Mouse (Mus musculus): Measurements from ENCODE around the gene Clnk. TPM values are rescaled to one million over a fixed set of nuclear protein-coding genes. Genes with fewer than 3 reads are reported as not detected.
"Not testable (repeated sequence)": the region's sequence is repeated elsewhere in the genome, so short reads cannot be mapped to it uniquely, and the experiment has no call there.

The Clnk gene
- polyA plus RNA-seq (2012; ENCODE audit: insufficient read depth, insufficient read length, low replicate concordance, missing spikeins): not detected in 2 replicates

DNA sequence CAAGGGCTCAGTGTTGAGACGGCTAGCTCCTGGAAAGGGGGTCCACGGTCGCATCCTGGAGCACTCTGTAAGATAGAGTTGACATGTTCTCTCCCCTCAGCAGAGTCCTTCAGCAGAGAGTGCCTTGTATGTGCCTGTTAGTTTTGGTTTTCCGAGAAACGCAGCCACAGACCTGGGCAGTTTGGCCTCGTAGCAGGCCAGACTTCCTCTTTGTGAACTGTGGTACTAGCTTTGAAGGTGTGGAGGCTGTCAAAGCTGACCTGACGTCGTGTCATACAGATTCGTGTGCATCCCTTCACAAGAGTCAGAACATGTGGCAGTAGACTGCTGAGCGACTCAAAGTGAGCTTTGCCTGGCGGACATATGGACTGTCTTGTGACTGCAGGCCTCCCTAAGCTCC lies at the start of gene Clnk:
Gene Clnk (minus strand): TSS at position 191 of the 400 bp plus-strand sequence.
- Histone ChIP-seq H3K4me1 (ENCODE audit: control insufficient read depth, insufficient read depth, low read length) (peaks cover 2% of the 10 kb centered on the region; the same call in 1 of the 2 replicates), H3K27ac (ENCODE audit: insufficient read depth, low read depth, low read length) (no peak within 1 kb of the TSS), H3K4me3 (ENCODE audit: insufficient read depth, low read depth, low read length) (no peak within 1 kb of the TSS)
- no peak for TF ChIP-seq POLR2A (IDR thresholded peaks at IDR 0.05; ENCODE audit: insufficient read depth, low read depth, low read length)
- no peak for TF ChIP-seq CTCF (IDR thresholded peaks at IDR 0.05; ENCODE audit: insufficient read depth, low read depth, low read length)
- WGBS: 95% methylated on average over 11 of the region's 11 CpGs

DNA sequence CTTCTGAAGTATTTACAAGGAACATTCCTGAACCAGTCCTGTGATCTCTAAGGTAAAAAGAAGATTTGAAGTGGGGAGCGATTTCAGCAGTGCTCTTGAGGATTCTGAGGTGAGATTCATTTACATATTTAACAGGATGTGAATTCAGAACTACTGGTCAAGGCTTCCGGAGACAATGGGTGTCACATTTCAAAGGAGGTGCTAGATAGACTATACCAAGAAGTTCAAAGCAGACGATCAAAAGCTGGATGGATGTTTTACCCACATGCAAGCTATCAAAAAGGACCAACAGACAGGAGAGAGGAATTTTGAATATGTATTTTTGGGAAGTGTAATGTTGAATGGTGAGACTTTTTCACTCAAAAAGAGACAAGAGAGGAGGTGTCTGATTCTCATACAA lies 28.7 kb upstream of the Clnk start:
- no peaks in the 10 kb centered on the region for H3K4me1 ChIP-seq (ENCODE audit: control insufficient read depth, insufficient read depth, low read length)
- no peak overlapping the region for H3K27ac ChIP-seq (ENCODE audit: insufficient read depth, low read depth, low read length)
- WGBS: 69% methylated on average over 3 of the region's 3 CpGs
- TF ChIP-seq CTCF (IDR thresholded peaks at IDR 0.05; ENCODE audit: insufficient read depth, low read depth, low read length): no peak
- H3K4me3 ChIP-seq (ENCODE audit: insufficient read depth, low read depth, low read length): no peak overlapping the region

DNA sequence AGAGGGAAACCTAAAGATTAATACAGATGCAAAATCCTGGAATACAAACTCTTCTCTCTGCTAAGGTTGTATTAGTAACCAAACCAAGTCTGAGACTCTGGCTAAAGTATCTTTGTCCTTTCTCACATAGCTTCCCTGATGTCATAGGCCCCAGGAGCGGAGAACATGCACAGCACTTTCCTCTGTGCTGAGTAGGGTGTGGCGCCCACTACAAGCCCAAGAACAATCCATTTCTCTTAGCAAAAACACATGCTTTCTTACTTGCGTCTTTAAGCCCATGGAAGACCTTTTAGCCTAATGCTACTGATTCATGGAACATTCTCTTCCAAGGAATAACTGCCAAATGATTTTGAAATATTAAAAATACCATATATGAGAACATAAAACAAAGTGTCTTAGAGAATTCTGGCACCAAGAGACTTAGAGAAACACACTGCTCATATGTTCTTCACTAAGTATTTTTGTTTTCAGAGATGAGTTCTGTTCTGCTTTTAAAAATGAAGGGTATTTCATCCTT lies 28.0 kb upstream of the Clnk start:
- TF ChIP-seq CTCF (IDR thresholded peaks at IDR 0.05; ENCODE audit: insufficient read depth, low read depth, low read length) (no peak), POLR2A (IDR thresholded peaks at IDR 0.05; ENCODE audit: insufficient read depth, low read depth, low read length) (no peak)
- no peak overlapping the region for H3K4me3 ChIP-seq (ENCODE audit: insufficient read depth, low read depth, low read length)
- H3K27ac ChIP-seq (ENCODE audit: insufficient read depth, low read depth, low read length): no peak overlapping the region
- WGBS: 99% methylated on average over 3 of the region's 3 CpGs
- H3K4me1 ChIP-seq (ENCODE audit: control insufficient read depth, insufficient read depth, low read length): no peaks in the 10 kb centered on the region

DNA sequence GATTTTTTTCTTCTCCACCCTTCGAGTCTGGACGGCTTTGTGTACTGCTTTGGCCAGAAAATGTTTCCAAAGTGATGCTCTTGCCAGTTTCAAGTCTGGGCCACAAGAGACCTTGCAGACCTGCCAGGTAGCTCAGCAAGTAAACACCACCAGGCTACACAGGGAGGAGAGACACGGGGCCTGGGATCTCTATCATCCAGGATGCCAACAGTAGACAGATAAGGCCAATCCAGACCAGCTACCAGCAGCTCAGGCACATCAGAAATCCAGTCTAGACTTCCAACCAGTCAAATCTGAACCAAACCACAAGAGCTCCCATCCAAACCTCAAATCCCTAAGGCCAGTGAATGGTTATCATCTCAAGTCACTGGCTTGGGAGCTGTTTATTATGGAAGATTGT lies 26.3 kb upstream of the Clnk start:
- no peaks in the 10 kb centered on the region for H3K4me1 ChIP-seq (ENCODE audit: control insufficient read depth, insufficient read depth, low read length)
- no peak overlapping the region for H3K4me3 ChIP-seq (ENCODE audit: insufficient read depth, low read depth, low read length)
- 51% methylated on average over 3 of the region's 3 CpGs for whole genome bisulfite sequencing
- TF ChIP-seq CTCF (IDR thresholded peaks at IDR 0.05; ENCODE audit: insufficient read depth, low read depth, low read length): no peak
- no peak for TF ChIP-seq POLR2A (IDR thresholded peaks at IDR 0.05; ENCODE audit: insufficient read depth, low read depth, low read length)
- H3K27ac ChIP-seq (ENCODE audit: insufficient read depth, low read depth, low read length): no peak overlapping the region

DNA sequence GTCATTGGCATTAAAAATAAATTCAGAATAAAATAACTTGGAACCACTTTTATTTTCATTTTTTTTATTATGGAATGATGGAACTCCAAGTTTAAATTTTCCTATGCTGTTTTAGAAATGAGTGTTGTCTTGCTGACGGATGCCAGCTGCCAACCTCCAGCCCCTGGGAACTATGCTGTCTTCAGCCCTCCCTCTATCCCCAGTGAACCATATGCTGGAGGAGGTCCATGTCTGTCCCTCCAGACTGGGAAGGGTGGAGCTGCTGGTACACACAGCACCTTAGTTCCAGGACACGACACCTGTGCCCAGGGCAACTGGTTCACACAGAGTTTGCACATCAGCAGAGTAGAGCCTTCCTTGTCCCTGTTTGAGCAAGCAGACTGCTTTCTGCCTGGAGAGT lies 22.4 kb upstream of the Clnk start:
- TF ChIP-seq CTCF (IDR thresholded peaks at IDR 0.05; ENCODE audit: insufficient read depth, low read depth, low read length): no peak
- TF ChIP-seq POLR2A (IDR thresholded peaks at IDR 0.05; ENCODE audit: insufficient read depth, low read depth, low read length): no peak
- Histone ChIP-seq H3K27ac (ENCODE audit: insufficient read depth, low read depth, low read length) (no peak overlapping the region), H3K4me3 (ENCODE audit: insufficient read depth, low read depth, low read length) (no peak overlapping the region), H3K4me1 (ENCODE audit: control insufficient read depth, insufficient read depth, low read length) (no peaks in the 10 kb centered on the region)
- WGBS: 87% methylated on average over 2 of the region's 2 CpGs

DNA sequence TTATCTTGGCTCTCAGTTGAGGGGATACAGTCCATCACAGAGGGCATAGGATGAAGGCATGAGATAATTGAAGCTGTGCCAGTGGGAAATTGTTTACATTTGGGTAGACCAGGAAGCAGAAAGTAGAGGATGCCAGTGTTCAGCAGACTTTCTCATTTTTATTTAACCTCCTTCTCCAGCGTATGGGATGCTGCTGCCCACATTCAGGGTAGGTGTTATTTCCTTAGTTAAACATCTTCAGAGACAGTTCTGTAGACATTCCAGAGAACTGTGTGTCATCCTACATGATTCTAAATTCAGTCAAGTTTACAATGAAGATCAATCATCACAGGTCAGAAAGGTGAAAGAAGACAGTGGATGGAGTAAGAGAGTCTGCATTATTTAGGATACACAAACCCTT lies 12.0 kb upstream of the Clnk start:
- no peak for TF ChIP-seq POLR2A (IDR thresholded peaks at IDR 0.05; ENCODE audit: insufficient read depth, low read depth, low read length)
- no peak for TF ChIP-seq CTCF (IDR thresholded peaks at IDR 0.05; ENCODE audit: insufficient read depth, low read depth, low read length)
- H3K4me3 ChIP-seq (ENCODE audit: insufficient read depth, low read depth, low read length): no peak overlapping the region
- no peaks in the 10 kb centered on the region for H3K4me1 ChIP-seq (ENCODE audit: control insufficient read depth, insufficient read depth, low read length)
- no peak overlapping the region for H3K27ac ChIP-seq (ENCODE audit: insufficient read depth, low read depth, low read length)
- WGBS: 97% methylated on average over 1 of the region's 1 CpGs

DNA sequence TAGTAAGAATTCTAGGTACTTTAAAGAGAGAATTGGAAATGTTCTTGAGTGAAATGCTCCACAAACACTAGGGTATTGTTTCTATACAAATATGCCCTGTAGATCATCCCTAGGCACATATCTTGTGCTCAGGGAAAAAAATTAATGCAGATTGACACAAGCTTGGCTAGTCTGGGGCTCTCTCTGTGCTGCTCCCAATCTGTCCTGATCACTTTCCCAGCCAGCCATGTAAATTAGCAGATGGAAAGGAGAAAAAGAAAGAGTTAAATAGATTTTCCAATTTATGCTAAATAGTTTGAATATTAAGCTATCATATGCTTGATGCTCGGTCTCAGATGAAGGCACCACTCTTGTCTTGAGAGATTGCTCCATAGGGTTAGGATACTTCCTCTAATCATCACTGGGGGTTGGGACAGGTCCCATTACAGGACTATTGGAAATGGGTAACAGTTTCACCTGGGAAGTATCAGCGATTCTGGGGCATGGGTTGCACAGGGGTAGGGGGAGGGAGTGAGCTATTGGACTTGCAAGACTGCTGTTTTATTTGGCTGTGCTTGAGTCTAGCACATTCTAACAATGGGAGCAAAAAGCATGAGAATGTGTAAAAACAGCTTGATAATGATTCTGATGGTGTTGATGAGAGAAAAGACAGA lies 10.1 kb upstream of the Clnk start:
- WGBS: 70% methylated on average over 2 of the region's 2 CpGs
- no peak for TF ChIP-seq POLR2A (IDR thresholded peaks at IDR 0.05; ENCODE audit: insufficient read depth, low read depth, low read length)
- no peak for TF ChIP-seq CTCF (IDR thresholded peaks at IDR 0.05; ENCODE audit: insufficient read depth, low read depth, low read length)
- H3K4me1 ChIP-seq (ENCODE audit: control insufficient read depth, insufficient read depth, low read length): no peaks in the 10 kb centered on the region

DNA sequence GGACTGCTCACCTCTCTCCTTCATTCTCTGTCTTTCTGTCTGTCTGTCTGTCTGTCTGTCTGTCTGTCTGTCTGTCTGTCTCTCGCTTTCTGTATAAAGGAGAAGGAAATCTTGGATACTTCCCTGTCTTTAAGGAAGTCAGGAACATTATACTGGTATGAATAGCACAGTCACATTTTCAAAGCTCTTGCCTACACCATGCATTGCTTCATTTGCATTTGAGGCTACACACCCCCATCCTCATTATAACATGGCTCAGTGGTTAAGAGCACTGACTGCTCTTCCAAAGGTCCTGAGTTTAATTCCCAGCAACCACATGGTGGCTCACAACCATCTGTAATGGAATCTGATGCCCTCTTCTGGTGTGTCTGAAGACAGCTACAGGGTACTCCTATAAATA lies 6.0 kb upstream of the Clnk start:
- not testable (repeated sequence) for H3K4me1 ChIP-seq (ENCODE audit: control insufficient read depth, insufficient read depth, low read length); H3K27ac ChIP-seq (ENCODE audit: insufficient read depth, low read depth, low read length); H3K4me3 ChIP-seq (ENCODE audit: insufficient read depth, low read depth, low read length)
- WGBS: 100% methylated on average over 1 of the region's 1 CpGs

More for the DNA sequence above, 10.1 kb upstream of the Clnk start:
- Histone ChIP-seq H3K4me3 (ENCODE audit: insufficient read depth, low read depth, low read length) (no peak overlapping the region), H3K27ac (ENCODE audit: insufficient read depth, low read depth, low read length) (no peak overlapping the region)

DNA sequence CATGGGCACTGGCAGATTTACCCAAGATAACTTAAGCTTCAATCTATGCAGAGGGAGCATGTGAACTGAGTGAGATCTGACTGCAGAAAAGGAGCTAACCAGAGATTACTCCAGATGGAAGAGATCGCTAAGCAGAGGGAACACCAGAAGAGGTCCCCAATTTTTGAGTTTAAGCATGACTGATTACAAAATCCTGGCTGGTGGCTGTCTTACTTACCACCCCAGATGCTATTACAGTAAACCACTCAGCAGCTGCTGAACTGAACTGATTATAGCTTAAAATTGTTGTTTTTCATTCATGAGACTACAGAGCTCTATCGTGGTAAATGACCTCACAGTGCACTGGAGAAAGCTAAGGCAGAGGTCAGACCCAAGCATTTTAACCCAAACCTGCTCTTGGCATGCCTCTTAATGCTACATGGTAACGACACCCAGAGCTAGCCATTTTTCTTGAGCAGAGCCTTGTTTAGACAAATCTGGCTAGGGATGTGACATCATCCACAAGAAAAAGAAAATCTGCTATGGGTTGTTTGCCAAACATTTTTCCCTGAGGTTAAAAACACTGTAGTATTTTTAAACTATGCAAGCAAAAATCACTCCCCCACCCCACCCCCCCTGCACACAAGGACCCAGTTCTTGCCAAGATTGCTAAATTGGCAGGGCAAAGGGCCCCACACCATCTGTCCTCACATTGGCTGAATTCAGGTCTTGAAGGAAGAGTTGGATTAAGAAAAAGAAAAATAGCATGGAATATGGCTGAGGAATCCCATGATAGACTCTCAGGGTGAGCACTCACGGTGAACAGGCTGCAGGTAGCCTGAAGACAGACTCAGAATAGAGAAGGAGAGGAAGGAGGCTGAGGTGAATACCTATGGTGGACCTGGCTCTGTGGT lies 5.4 kb upstream of the Clnk start:
- TF ChIP-seq CTCF (IDR thresholded peaks at IDR 0.05; ENCODE audit: insufficient read depth, low read depth, low read length) (no peak), POLR2A (IDR thresholded peaks at IDR 0.05; ENCODE audit: insufficient read depth, low read depth, low read length) (no peak)
- Histone ChIP-seq H3K4me1 (ENCODE audit: control insufficient read depth, insufficient read depth, low read length) (peaks cover 2% of the 10 kb centered on the region; the same call in 1 of the 2 replicates), H3K27ac (ENCODE audit: insufficient read depth, low read depth, low read length) (no peak overlapping the region), H3K4me3 (ENCODE audit: insufficient read depth, low read depth, low read length) (no peak overlapping the region)
- 31% methylated on average over 4 of the region's 4 CpGs for WGBS
